17 mouse cellular contexts compared by ENCODE assay signal in the genomic region with DNA sequence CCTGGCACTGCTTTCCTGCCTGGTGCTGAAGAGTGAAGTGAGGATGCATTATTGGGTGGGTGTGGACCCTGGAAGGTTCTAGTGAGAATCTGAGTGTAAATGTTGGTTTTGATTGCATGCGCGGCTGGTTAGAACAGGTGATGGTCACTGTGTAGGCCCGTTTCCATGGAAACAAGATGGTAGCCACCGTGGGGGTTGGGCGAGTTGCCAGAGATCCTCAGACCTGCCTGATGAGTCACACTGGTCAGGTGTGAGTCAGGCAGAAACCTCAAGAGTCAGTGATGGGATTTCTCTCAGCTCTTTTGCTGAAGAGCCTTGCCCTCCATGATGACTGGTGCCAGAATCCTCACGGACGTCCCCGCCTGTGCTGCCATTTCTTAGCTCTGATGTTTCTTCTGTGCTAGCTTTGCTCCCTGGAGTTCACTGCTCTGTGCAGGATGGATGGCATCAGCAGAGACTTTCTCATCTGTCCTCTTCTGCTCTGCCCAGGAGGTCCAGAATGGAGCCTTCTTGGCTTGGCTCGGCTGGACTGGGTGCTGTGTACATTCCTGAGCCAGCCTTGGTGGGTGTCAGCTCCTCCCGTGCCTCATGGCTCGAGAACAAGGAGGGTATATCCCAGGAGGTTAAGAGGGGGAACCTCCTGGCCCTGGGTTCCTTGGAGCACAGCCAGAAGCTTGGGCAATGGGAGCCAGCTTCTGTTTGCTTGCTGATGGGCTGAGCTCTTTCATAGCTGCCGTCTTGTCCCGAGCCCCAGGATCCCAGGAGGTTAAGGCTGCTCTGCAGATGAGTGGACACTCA. TPM values are rescaled to one million over a fixed set of nuclear protein-coding genes. Genes with fewer than 3 reads are reported as not detected.
A peak's percentile ranks its signal among the peaks of the same experiment; 100 is the strongest.
DNase-seq lines count a peak whose midpoint lies in the region; ATAC-seq lines count a peak whose summit lies in the region.
"Had no signal": no experiment of that assay in that cellular context is flagged by ENCODE, and none has a peak within 500 bp of the region (broad histone marks: within the 10 kb centered on the region; RNA-seq: fewer than 3 reads in every experiment).

No protein-coding gene starts in this region.

- H3K27ac ChIP-seq in midbrain, embryonic 14.5 days (replicated peaks; ENCODE audit: low read depth, low read length) = no peak overlapping the region
- H3K27ac ChIP-seq in midbrain, embryonic 11.5 days (ENCODE audit: low read depth, low read length) = no peak overlapping the region
- H3K27ac ChIP-seq in forebrain, embryonic 15.5 days (replicated peaks) = no peak overlapping the region
- H3K27ac ChIP-seq in forebrain, embryonic 13.5 days = no peak overlapping the region
- H3K27ac ChIP-seq: hindbrain, embryonic 15.5 days; lung, embryonic 15.5 days; neural tube, embryonic 13.5 days had no signal

- no peaks in the 10 kb centered on the region for H3K9me3 ChIP-seq in midbrain, embryonic 14.5 days (ENCODE audit: control insufficient read depth, low read length)
- H3K9me3 ChIP-seq in midbrain, embryonic 11.5 days (ENCODE audit: control insufficient read depth, low read length) = no peaks in the 10 kb centered on the region
- H3K9me3 ChIP-seq in forebrain, embryonic 15.5 days = no peaks in the 10 kb centered on the region
- H3K9me3 ChIP-seq in forebrain, embryonic 13.5 days (replicated peaks) = no peaks in the 10 kb centered on the region
- H3K9me3 ChIP-seq: hindbrain, embryonic 15.5 days; lung, embryonic 15.5 days; neural tube, embryonic 13.5 days had no signal

- no peaks in the 10 kb centered on the region for H3K36me3 ChIP-seq in midbrain, embryonic 14.5 days (ENCODE audit: control insufficient read depth, insufficient read depth, low read length)
- no peaks in the 10 kb centered on the region for H3K36me3 ChIP-seq in midbrain, embryonic 11.5 days (ENCODE audit: control insufficient read depth, insufficient read depth, low read length)
- H3K36me3 ChIP-seq in forebrain, embryonic 15.5 days = no peaks in the 10 kb centered on the region
- no peaks in the 10 kb centered on the region for H3K36me3 ChIP-seq in forebrain, embryonic 13.5 days (ENCODE audit: poor library complexity, severe bottlenecking)
- H3K36me3 ChIP-seq: hindbrain, embryonic 15.5 days; lung, embryonic 15.5 days; neural tube, embryonic 13.5 days had no signal

- no peak for ATAC-seq in midbrain, embryonic 14.5 days (ENCODE audit: low FRiP score, low TSS enrichment)
- no peak for ATAC-seq in midbrain, embryonic 11.5 days (ENCODE audit: low FRiP score)
- ATAC-seq in forebrain, embryonic 15.5 days (replicated peaks) = no peak
- ATAC-seq in forebrain, embryonic 13.5 days = no peak

- H3K4me3 ChIP-seq in midbrain, embryonic 14.5 days (replicated peaks; ENCODE audit: low read depth, low read length) = no peak overlapping the region
- H3K4me3 ChIP-seq in midbrain, embryonic 11.5 days (ENCODE audit: low read depth, low read length) = no peak overlapping the region
- no peak overlapping the region for H3K4me3 ChIP-seq in forebrain, embryonic 15.5 days
- no peak overlapping the region for H3K4me3 ChIP-seq in forebrain, embryonic 13.5 days
- H3K4me3 ChIP-seq: hindbrain, embryonic 15.5 days; lung, embryonic 15.5 days; neural tube, embryonic 13.5 days had no signal

- no peak overlapping the region for H3K9ac ChIP-seq in midbrain, embryonic 14.5 days (replicated peaks; ENCODE audit: low read length)
- H3K9ac ChIP-seq in midbrain, embryonic 11.5 days (ENCODE audit: low read length) = no peak overlapping the region
- H3K9ac ChIP-seq in forebrain, embryonic 15.5 days (replicated peaks) = no peak overlapping the region
- no peak overlapping the region for H3K9ac ChIP-seq in forebrain, embryonic 13.5 days
- H3K9ac ChIP-seq: hindbrain, embryonic 15.5 days; lung, embryonic 15.5 days; neural tube, embryonic 13.5 days had no signal

- H3K4me2 ChIP-seq in midbrain, embryonic 14.5 days (ENCODE audit: low read length) = no peak overlapping the region
- H3K4me2 ChIP-seq in midbrain, embryonic 11.5 days = no peak overlapping the region
- no peak overlapping the region for H3K4me2 ChIP-seq in forebrain, embryonic 15.5 days (replicated peaks)
- H3K4me2 ChIP-seq in forebrain, embryonic 13.5 days = no peak overlapping the region
- H3K4me2 ChIP-seq: hindbrain, embryonic 15.5 days; lung, embryonic 15.5 days; neural tube, embryonic 13.5 days had no signal

- WGBS in midbrain, embryonic 14.5 days = 93% methylated on average over 13 of the region's 13 CpGs
- WGBS in midbrain, embryonic 11.5 days = 88% methylated on average over 13 of the region's 13 CpGs
- 83% methylated on average over 13 of the region's 13 CpGs for WGBS in forebrain, embryonic 15.5 days
- 88% methylated on average over 13 of the region's 13 CpGs for WGBS in forebrain, embryonic 13.5 days

- peak; percentile 35 for DNase-seq in midbrain, embryonic 14.5 days
- DNase-seq in midbrain, embryonic 11.5 days (ENCODE audit: low spot score, missing footprints) = no peak
- DNase-seq in cerebellum, adult 11 months = peak; percentile 95
- DNase-seq in cerebellum, postnatal 25 days = peak; percentile 97 to 99
- peak; percentile 44 for DNase-seq in right cerebral cortex, postnatal 25 days
- no peak for DNase-seq in kidney, postnatal 14 days
- DNase-seq: adrenal gland, postnatal 14 days; gastrocnemius, postnatal 25 days; heart, postnatal 10 days; kidney, adult 2 months; thymus, postnatal 4 days had no signal

- H3K27me3 ChIP-seq in midbrain, embryonic 14.5 days (ENCODE audit: control insufficient read depth, insufficient read depth, low read length) = no peaks in the 10 kb centered on the region; the same call in 1 of the 2 replicates
- no peaks in the 10 kb centered on the region for H3K27me3 ChIP-seq in midbrain, embryonic 11.5 days (ENCODE audit: control insufficient read depth, insufficient read depth, low read length)
- H3K27me3 ChIP-seq in forebrain, embryonic 15.5 days = no peaks in the 10 kb centered on the region
- H3K27me3 ChIP-seq in forebrain, embryonic 13.5 days = no peaks in the 10 kb centered on the region
- H3K27me3 ChIP-seq: lung, embryonic 15.5 days; neural tube, embryonic 13.5 days had no signal

- 0 out of 2 replicates have a peak, but pooled peaks cover 6% of the 10 kb centered on the region for H3K4me1 ChIP-seq in midbrain, embryonic 14.5 days (ENCODE audit: control insufficient read depth, insufficient read depth, low read length)
- no peaks in the 10 kb centered on the region for H3K4me1 ChIP-seq in midbrain, embryonic 11.5 days (ENCODE audit: control insufficient read depth, insufficient read depth, low read length)
- no peaks in the 10 kb centered on the region for H3K4me1 ChIP-seq in forebrain, embryonic 15.5 days
- H3K4me1 ChIP-seq in forebrain, embryonic 13.5 days = no peaks in the 10 kb centered on the region
- H3K4me1 ChIP-seq: lung, embryonic 15.5 days had no signal

RNA-seq across cellular contexts. Expression of gene Cacna1i, which starts 40.9 kb away (rescaled TPM):
- 0.75 and 1.5 TPM in 2 replicates for polyA plus RNA-seq in midbrain, embryonic 14.5 days (2014; fragmentation: Nextera tagmentation; extraction: Ambion mirVana)
- 0.03 and 0.05 TPM in 2 replicates for polyA plus RNA-seq in midbrain, embryonic 11.5 days (2014; fragmentation: Nextera tagmentation; extraction: Ambion mirVana)
- polyA plus RNA-seq in forebrain, embryonic 15.5 days (2015; fragmentation: Nextera tagmentation; extraction: Ambion mirVana) = 0.50 and 0.57 TPM in 2 replicates
- 0.25 and 0.39 TPM in 2 replicates for polyA plus RNA-seq in forebrain, embryonic 13.5 days (2015; fragmentation: Nextera tagmentation; extraction: Ambion mirVana)
- polyA plus RNA-seq: embryonic facial prominence, embryonic 11.5 days; lung, embryonic 15.5 days had no signal

Comparison
In these comparisons a context has a peak if more than half of its experiments do, and no peak if none do; other contexts are left out.
1. DNase-seq: peak in midbrain, embryonic 14.5 days (single experiment), cerebellum, adult 11 months (single experiment), cerebellum, postnatal 25 days (2 of 2) and right cerebral cortex, postnatal 25 days (single experiment); none in midbrain, embryonic 11.5 days (single experiment) and kidney, postnatal 14 days (single experiment).